Mouse (Mus musculus) liver, adult 2 months (tissue): ENCODE measurements around the gene Aen. TPM values are rescaled to one million over a fixed set of nuclear protein-coding genes. Genes with fewer than 3 reads are reported as not detected.
A peak's percentile ranks its signal among the peaks of the same experiment; 100 is the strongest.

ENCODE experiments used
- DNase-seq: peaks from one replicate; pipeline ENCODE4 v3.0.0-alpha.2; 2011; ENCODE audit warnings: low read depth, low spot score; ENCODE audit errors: extremely low read depth
- H3K27ac ChIP-seq: fragments of 200-500 bp; replicated peaks from 2 replicates; pipeline ENCODE4 v1.5.1; 2012; ENCODE audit warnings: low read depth, mild to moderate bottlenecking, control low read depth, inconsistent platforms, low read length; ENCODE audit not compliant: insufficient read depth
- H3K27me3 ChIP-seq: fragments of 200-500 bp; 2 replicates; pipeline ENCODE4 v1.6.1; 2012; ENCODE audit warnings: mild to moderate bottlenecking, moderate library complexity, low read length, inconsistent platforms; ENCODE audit not compliant: control insufficient read depth, insufficient read depth
- H3K36me3 ChIP-seq: fragments of 200-500 bp; 2 replicates; pipeline ENCODE4 v1.6.1; 2012; ENCODE audit warnings: low read length, inconsistent platforms; ENCODE audit not compliant: control insufficient read depth, insufficient read depth
- H3K4me1 ChIP-seq: fragments of 200-500 bp; 2 replicates; pipeline ENCODE4 v1.6.1; 2011; ENCODE audit warnings: low read length; ENCODE audit not compliant: control insufficient read depth, insufficient read depth
- H3K4me3 ChIP-seq: fragments of 200-500 bp; 2 replicates; pipeline ENCODE4 v1.5.1; 2011; ENCODE audit warnings: low read depth, mild to moderate bottlenecking, control low read depth, low read length, moderate library complexity; ENCODE audit not compliant: insufficient read depth
- H3K79me2 ChIP-seq: fragments of 200-500 bp; 2 replicates; pipeline ENCODE4 v1.6.1; 2012; ENCODE audit warnings: inconsistent platforms, mild to moderate bottlenecking, low read length, moderate library complexity; ENCODE audit not compliant: control insufficient read depth, insufficient read depth
- H3K9ac ChIP-seq: fragments of 200-500 bp; 2 replicates; pipeline ENCODE4 v1.6.1; 2012; ENCODE audit warnings: low read depth, mild to moderate bottlenecking, control low read depth, inconsistent platforms, low read length
- CTCF ChIP-seq: fragments of 200-500 bp; IDR thresholded peaks from 2 replicates; pipeline ENCODE4 v1.5.1; 2011; ENCODE audit warnings: low read depth, low read length, control low read depth
- POLR2A ChIP-seq: fragments of 200-500 bp; IDR thresholded peaks from 2 replicates; pipeline ENCODE4 v1.6.1; 2011; ENCODE audit warnings: low read length, control low read depth; ENCODE audit not compliant: insufficient read depth; ENCODE audit errors: extremely low read depth
- WGBS: fragments of 180-500 bp; shearing (Covaris S2); methylation state at CpG from one replicate; pipeline ENCODE4 v1.1.7; 2018; 5-methylcytosine and 5-hydroxymethylcytosine counted together
- polyA plus RNA-seq: library from polyadenylated mRNA; depleted of rRNA; stranded (reverse); fragments of >200 nt; gene quantifications from 2 replicates; pipeline ENCODE4 v1.2.3, GENCODE M21; 2012
- total RNA-seq: library from RNA; depleted of rRNA; stranded (reverse); fragments of >200 nt; gene quantifications from 2 replicates; pipeline ENCODE4 v1.2.3, GENCODE M21; 2014

Gene Aen
- total and polyA plus RNA-seq, 2 experiments: 6.5 to 25.3 TPM

DNA sequence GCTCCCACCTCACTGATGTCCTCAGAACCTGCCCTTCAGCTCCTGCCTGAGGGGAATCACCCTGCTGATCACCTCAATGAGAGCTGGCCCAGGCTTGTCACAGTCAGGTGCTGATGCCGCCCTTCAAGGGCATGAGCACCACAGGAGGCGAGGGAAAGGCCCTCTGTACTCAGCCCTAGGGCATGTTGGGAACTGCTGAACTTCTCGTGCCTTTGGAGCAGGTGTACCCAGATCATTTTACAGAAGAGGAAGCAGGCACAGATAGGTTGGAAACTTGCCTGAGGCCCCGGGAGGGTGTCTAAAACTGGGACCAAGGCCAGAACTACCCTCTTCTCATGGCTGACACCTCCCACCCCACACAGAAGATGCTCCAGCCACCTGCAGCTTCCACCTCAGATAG lies 23.0 kb downstream of the Aen start:
- Histone ChIP-seq H3K27ac (no peak overlapping the region), H3K4me3 (no peak overlapping the region), H3K27me3 (no peaks in the 10 kb centered on the region), H3K79me2 (no peaks in the 10 kb centered on the region), H3K36me3 (no peaks in the 10 kb centered on the region), H3K9ac (no peak overlapping the region), H3K4me1 (no peaks in the 10 kb centered on the region)
- TF ChIP-seq CTCF (no peak), POLR2A (no peak)
- WGBS: 76% methylated on average over 4 of the region's 4 CpGs
- no peak for DNase-seq

DNA sequence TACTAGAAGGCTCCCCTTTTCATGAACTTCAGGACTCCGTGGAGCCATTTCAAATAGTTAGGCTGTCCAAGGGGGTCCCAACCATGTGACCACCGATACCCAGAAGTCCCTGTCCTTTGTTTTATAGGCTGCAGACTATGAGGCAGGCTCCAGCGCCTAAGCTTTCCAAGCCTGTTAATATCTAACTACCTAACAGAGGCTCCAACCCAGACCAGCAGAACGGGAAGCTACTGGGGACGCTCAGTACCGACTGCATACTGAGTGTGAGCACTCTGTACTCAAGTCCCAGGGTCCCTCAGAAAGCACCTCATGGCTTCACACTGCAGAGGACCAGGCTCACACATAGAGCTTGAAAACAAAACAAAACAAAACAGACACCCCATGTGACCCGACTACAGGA lies 26.9 kb downstream of the Aen start:
- H3K9ac ChIP-seq: no peak overlapping the region
- H3K27ac ChIP-seq: no peak overlapping the region
- H3K79me2 ChIP-seq: no peaks in the 10 kb centered on the region
- no peaks in the 10 kb centered on the region for H3K4me1 ChIP-seq
- DNase-seq: peak; percentile 47
- no peaks in the 10 kb centered on the region for H3K27me3 ChIP-seq
- 26% methylated on average over 7 of the region's 7 CpGs for WGBS
- no peak overlapping the region for H3K4me3 ChIP-seq
- TF ChIP-seq POLR2A (no peak), CTCF (no peak)
- no peaks in the 10 kb centered on the region for H3K36me3 ChIP-seq

DNA sequence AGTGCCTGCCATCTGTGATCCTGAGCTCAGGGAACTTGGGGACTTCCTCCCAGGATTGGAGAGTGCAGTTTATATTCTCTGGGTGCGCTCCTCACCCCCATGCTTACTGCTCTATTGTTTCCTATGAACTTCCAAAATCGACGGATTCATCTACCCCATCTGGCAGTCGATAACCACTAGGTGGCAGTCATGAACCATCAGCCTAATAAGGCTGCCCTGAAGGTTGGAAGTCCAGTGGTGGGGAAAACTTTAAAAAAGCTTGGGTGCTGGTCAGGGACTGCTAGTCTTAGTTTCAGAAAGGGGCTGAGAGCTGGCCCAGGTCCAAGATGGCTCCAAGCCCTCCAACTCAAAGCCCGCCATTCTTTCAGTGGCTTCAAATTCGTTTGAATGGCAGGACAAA lies 28.6 kb downstream of the Aen start:
- H3K4me1 ChIP-seq: no peaks in the 10 kb centered on the region
- peak; percentile 55 for DNase-seq
- H3K9ac ChIP-seq: no peak overlapping the region
- WGBS: 13% methylated on average over 6 of the region's 6 CpGs
- H3K27me3 ChIP-seq: no peaks in the 10 kb centered on the region
- peak; percentile 67 for TF ChIP-seq CTCF
- no peak for TF ChIP-seq POLR2A
- H3K4me3 ChIP-seq: no peak overlapping the region
- H3K36me3 ChIP-seq: no peaks in the 10 kb centered on the region
- H3K79me2 ChIP-seq: no peaks in the 10 kb centered on the region
- H3K27ac ChIP-seq: no peak overlapping the region

DNA sequence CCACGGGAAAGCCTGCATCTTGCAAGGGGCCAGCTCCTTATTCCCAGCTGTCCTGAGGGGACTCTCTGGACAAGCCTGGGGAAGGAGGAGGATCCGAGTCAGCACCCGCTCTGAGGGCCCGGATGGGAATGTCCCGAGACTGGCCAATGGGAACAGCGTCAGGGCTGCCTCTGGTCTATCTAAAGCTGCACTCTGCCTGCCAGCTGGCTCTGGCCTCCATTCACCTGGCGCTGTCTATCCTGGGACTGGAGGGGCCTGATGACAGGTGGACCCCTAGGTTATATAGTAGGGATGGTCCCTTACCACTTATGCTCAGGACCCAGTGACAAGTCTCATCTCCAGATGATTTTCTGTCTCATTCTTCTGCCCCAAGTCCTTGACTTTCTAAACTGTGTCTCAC lies 29.1 kb downstream of the Aen start:
- no peak for TF ChIP-seq CTCF
- TF ChIP-seq POLR2A: no peak

DNA sequence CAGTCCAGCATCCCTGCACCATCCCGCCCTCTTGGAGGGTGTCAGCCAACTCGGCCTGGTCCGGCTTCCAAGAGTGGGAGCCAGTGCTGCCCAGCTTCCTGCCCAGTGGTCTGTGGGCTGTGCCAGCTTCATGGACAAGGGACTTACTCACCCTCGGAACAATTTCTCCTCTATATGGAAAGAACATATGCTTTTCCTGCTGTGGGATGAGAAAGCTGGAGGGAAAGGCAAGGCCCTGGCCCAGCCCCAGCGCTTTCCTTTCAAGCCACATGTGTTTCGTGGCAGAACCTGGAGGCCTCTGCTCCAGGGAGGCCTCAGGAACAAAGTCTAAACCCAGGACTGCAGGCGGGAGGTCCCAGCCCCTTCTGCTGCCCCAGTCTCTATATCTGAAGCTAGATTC lies 30.0 kb downstream of the Aen start:
- TF ChIP-seq POLR2A: no peak
- no peak for TF ChIP-seq CTCF
- Histone ChIP-seq H3K79me2 (no peaks in the 10 kb centered on the region), H3K27ac (no peak overlapping the region), H3K4me3 (no peak overlapping the region), H3K4me1 (no peaks in the 10 kb centered on the region), H3K9ac (no peak overlapping the region), H3K36me3 (no peaks in the 10 kb centered on the region), H3K27me3 (no peaks in the 10 kb centered on the region)
- DNase-seq: no peak
- 84% methylated on average over 7 of the region's 7 CpGs for WGBS

More for the DNA sequence above, 29.1 kb downstream of the Aen start:
- 63% methylated on average over 7 of the region's 7 CpGs for WGBS
- Histone ChIP-seq H3K36me3 (no peaks in the 10 kb centered on the region), H3K27ac (no peak overlapping the region), H3K79me2 (no peaks in the 10 kb centered on the region), H3K4me1 (no peaks in the 10 kb centered on the region), H3K27me3 (no peaks in the 10 kb centered on the region), H3K9ac (no peak overlapping the region), H3K4me3 (no peak overlapping the region)
- no peak for DNase-seq

DNA sequence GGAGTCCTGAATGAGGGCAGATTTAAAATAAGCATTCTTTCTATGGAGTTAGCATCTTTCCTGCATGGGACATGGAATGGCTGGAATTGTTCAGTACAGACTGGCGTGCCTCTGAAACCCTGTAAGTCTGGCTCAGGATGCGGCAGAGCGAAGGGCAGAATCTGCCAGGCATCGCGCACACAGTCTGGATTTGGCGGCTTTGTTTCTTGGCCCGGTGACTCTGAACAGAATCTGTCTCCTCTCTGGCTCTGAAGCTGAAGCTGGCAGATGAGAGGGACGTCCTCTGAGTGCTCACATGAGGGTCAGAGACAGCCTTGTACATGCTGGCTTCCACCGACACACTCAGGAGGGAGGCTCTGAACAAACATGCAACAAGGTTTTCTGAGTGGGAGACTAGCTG lies 30.5 kb downstream of the Aen start:
- no peaks in the 10 kb centered on the region for H3K79me2 ChIP-seq
- 81% methylated on average over 9 of the region's 9 CpGs for WGBS
- no peak overlapping the region for H3K4me3 ChIP-seq
- H3K36me3 ChIP-seq: no peaks in the 10 kb centered on the region
- TF ChIP-seq POLR2A: no peak
- no peak for TF ChIP-seq CTCF
- no peak overlapping the region for H3K9ac ChIP-seq
- H3K27me3 ChIP-seq: no peaks in the 10 kb centered on the region
- no peak overlapping the region for H3K27ac ChIP-seq
- no peak for DNase-seq
- no peaks in the 10 kb centered on the region for H3K4me1 ChIP-seq
